Mouse (Mus musculus) liver, embryonic 14.5 days (tissue): ENCODE measurements around the gene Cdc37l1. TPM values are rescaled to one million over a fixed set of nuclear protein-coding genes. Genes with fewer than 3 reads are reported as not detected.

Experiments
- ATAC-seq: fragments of 200-750 bp; cut with Nextera tagmentation; 2 replicates; pipeline ENCODE4 v1.8.0; 2017; ENCODE audit warnings: moderate number of reproducible peaks, mild to moderate bottlenecking, moderate library complexity; ENCODE audit not compliant: insufficient read depth
- DNase-seq, 3 experiments: peaks; one replicate each; pipeline ENCODE4 v3.0.0-alpha.2; 2012 to 2013; ENCODE audit warnings: low read depth in 3 of 3, low spot score in 3 of 3
- H3K27ac ChIP-seq: fragments of 300-500 bp; sonication (generic); 2 replicates; pipeline ENCODE4 v1.5.1; 2014; ENCODE audit warnings: moderate library complexity, mild to moderate bottlenecking, control low read depth, inconsistent platforms
- H3K27me3 ChIP-seq: fragments of 300-500 bp; sonication (generic); 2 replicates; pipeline ENCODE4 v1.6.1; 2014; ENCODE audit warnings: mild to moderate bottlenecking, low read length, moderate library complexity; ENCODE audit not compliant: control insufficient read depth, insufficient read depth
- H3K36me3 ChIP-seq: fragments of 300-500 bp; sonication (generic); replicated peaks from 2 replicates; pipeline ENCODE4 v1.6.1; 2014; ENCODE audit warnings: low read depth; ENCODE audit not compliant: control insufficient read depth, insufficient read depth
- H3K4me1 ChIP-seq, 2 experiments: fragments of 200-500 bp in 1 of 2; fragments of 300-500 bp in 1 of 2; sonication (generic) in 1 of 2; replicated peaks; 2 replicates each; pipeline ENCODE4 v1.6.1; 2012 to 2014; ENCODE audit warnings: antibody characterized with exemption in 1 of 2, inconsistent platforms in 1 of 2, low read length in 1 of 2; ENCODE audit not compliant: control insufficient read depth in 2 of 2, insufficient read depth in 2 of 2
- H3K4me2 ChIP-seq: fragments of 300-500 bp; sonication (generic); 2 replicates; pipeline ENCODE4 v1.6.1; 2014; ENCODE audit warnings: low read depth, mild to moderate bottlenecking, control low read depth, moderate library complexity
- H3K4me3 ChIP-seq, 2 experiments: fragments of 200-500 bp in 1 of 2; fragments of 300-500 bp in 1 of 2; sonication (generic) in 1 of 2; 2 replicates each; pipeline ENCODE4 v1.5.1; 2012 to 2014; ENCODE audit warnings: low read depth in 2 of 2, low read length in 2 of 2, mild to moderate bottlenecking in 2 of 2, control low read depth in 1 of 2, inconsistent platforms in 1 of 2, moderate library complexity in 1 of 2; ENCODE audit not compliant: insufficient read depth in 1 of 2
- H3K9ac ChIP-seq: fragments of 300-500 bp; sonication (generic); replicated peaks from 2 replicates; pipeline ENCODE4 v1.6.1; 2014; ENCODE audit warnings: mild to moderate bottlenecking, control low read depth, moderate library complexity
- H3K9me3 ChIP-seq: fragments of 300-500 bp; sonication (generic); 2 replicates; pipeline ENCODE4 v1.6.1; 2016; ENCODE audit warnings: low read length, mixed read lengths; ENCODE audit not compliant: control insufficient read depth
- CTCF ChIP-seq: IDR thresholded peaks from 2 replicates; pipeline ENCODE4 v1.5.1; 2016; ENCODE audit warnings: antibody characterized with exemption, low read depth, control low read depth
- EP300 ChIP-seq: IDR thresholded peaks from 2 replicates; pipeline ENCODE4 v1.6.1; 2016; ENCODE audit warnings: antibody characterized with exemption, low read depth
- WGBS: fragments of 180-500 bp; shearing (Covaris S2); extraction: QIAGEN DNeasy Blood & Tissue Kit; methylation state at CpG from one replicate; pipeline ENCODE4 v1.1.7; 2014; ENCODE audit not compliant: insufficient replicate concordance; 5-methylcytosine and 5-hydroxymethylcytosine counted together
- polyA plus RNA-seq, 2 experiments: library from polyadenylated mRNA; depleted of rRNA in 1 of 2; stranded (reverse) in 1 of 2; unstranded in 1 of 2; fragments of >200 nt; fragmentation: Nextera tagmentation in 1 of 2; extraction: Ambion mirVana in 1 of 2; gene quantifications; 2 replicates each; pipeline versions ENCODE4 v1.2.1 to v1.2.3; 2012 to 2014

The Cdc37l1 gene
- polyA plus RNA-seq, 2 experiments, result 8.3 to 8.7 TPM

- no peak for DNase-seq
- no peak for ATAC-seq
- no peak overlapping the region for H3K4me3 ChIP-seq
- H3K27me3 ChIP-seq, result no peaks in the 10 kb centered on the region
- no peaks in the 10 kb centered on the region for H3K36me3 ChIP-seq
- WGBS, result 67% methylated on average over 12 of the region's 12 CpGs
- H3K9me3 ChIP-seq, result no peaks in the 10 kb centered on the region
- H3K9ac ChIP-seq, result no peak overlapping the region
- TF ChIP-seq EP300, result no peak
- no peak for TF ChIP-seq CTCF
- peaks cover 8 to 28% of the 10 kb centered on the region in 2 experiments for H3K4me1 ChIP-seq
- H3K4me2 ChIP-seq, result no peak overlapping the region
- H3K27ac ChIP-seq, result no peak overlapping the region
These were observed 59.4 kb downstream of the Cdc37l1 start for GRCm38 (mm10) chr19:29049401-29050075.

- Histone ChIP-seq H3K27me3 (no peaks in the 10 kb centered on the region), H3K4me1 (peaks cover 7 to 28% of the 10 kb centered on the region in 2 experiments), H3K27ac (no peak overlapping the region), H3K9me3 (no peaks in the 10 kb centered on the region), H3K36me3 (no peaks in the 10 kb centered on the region), H3K9ac (no peak overlapping the region), H3K4me2 (no peak overlapping the region), H3K4me3 (no peak overlapping the region)
- 71% methylated on average over 9 of the region's 9 CpGs for WGBS
- ATAC-seq (no peak), DNase-seq (no peak)
- TF ChIP-seq CTCF (no peak), EP300 (no peak)
These were observed 60.2 kb downstream of the Cdc37l1 start for GRCm38 (mm10) chr19:29050186-29050980.

- TF ChIP-seq EP300 (no peak), CTCF (no peak)
- ATAC-seq (no peak), DNase-seq (no peak)
- H3K4me3 ChIP-seq, result no peak overlapping the region
- H3K9me3 ChIP-seq, result no peaks in the 10 kb centered on the region
- H3K27me3 ChIP-seq, result no peaks in the 10 kb centered on the region
- no peaks in the 10 kb centered on the region for H3K36me3 ChIP-seq
- no peak overlapping the region for H3K27ac ChIP-seq
- WGBS, result 44% methylated on average over 12 of the region's 12 CpGs
- no peak overlapping the region for H3K4me2 ChIP-seq
- no peak overlapping the region for H3K9ac ChIP-seq
- H3K4me1 ChIP-seq, result peaks cover 0 to 20% of the 10 kb centered on the region in 2 experiments; a peak in 2 of 4 replicates
These were observed 62.6 kb downstream of the Cdc37l1 start for GRCm38 (mm10) chr19:29052786-29053185.

- no peaks in the 10 kb centered on the region for H3K27me3 ChIP-seq
- DNase-seq (no peak), ATAC-seq (no peak)
- H3K27ac ChIP-seq, result no peak overlapping the region
- no peak overlapping the region for H3K4me3 ChIP-seq
- peaks cover 0 to 12% of the 10 kb centered on the region in 2 experiments; a peak in 2 of 4 replicates for H3K4me1 ChIP-seq
- H3K9ac ChIP-seq, result no peak overlapping the region
- H3K9me3 ChIP-seq, result no peaks in the 10 kb centered on the region
- H3K36me3 ChIP-seq, result no peaks in the 10 kb centered on the region
- no peak overlapping the region for H3K4me2 ChIP-seq
- no peak for TF ChIP-seq CTCF
- TF ChIP-seq EP300, result no peak
- 67% methylated on average over 6 of the region's 6 CpGs for WGBS
These were observed 64.4 kb downstream of the Cdc37l1 start for GRCm38 (mm10) chr19:29054594-29054993.

- Histone ChIP-seq H3K36me3 (no peaks in the 10 kb centered on the region), H3K27me3 (no peaks in the 10 kb centered on the region), H3K4me2 (no peak overlapping the region), H3K4me1 (peaks cover 0 to 12% of the 10 kb centered on the region in 2 experiments; a peak in 2 of 4 replicates), H3K9me3 (no peaks in the 10 kb centered on the region), H3K27ac (no peak overlapping the region), H3K4me3 (no peak overlapping the region), H3K9ac (no peak overlapping the region)
- DNase-seq (no peak), ATAC-seq (no peak)
- no peak for TF ChIP-seq EP300
- no peak for TF ChIP-seq CTCF
- 77% methylated on average over 4 of the region's 4 CpGs for WGBS
These were observed 65.3 kb downstream of the Cdc37l1 start for GRCm38 (mm10) chr19:29055469-29055868.
